Mouse (Mus musculus) left cerebral cortex, adult 18-20 months (tissue): ENCODE results near the gene Ube2g2. TPM values are rescaled to one million over a fixed set of nuclear protein-coding genes. Genes with fewer than 3 reads are reported as not detected.
"Not testable (repeated sequence)": the region's sequence is repeated elsewhere in the genome, so short reads cannot be mapped to it uniquely, and the experiment has no call there.

Experiments used
- DNase-seq, 2 experiments: peaks; one replicate each; pipeline ENCODE4 v3.0.0; 2021 to 2022; ENCODE audit warnings: low spot score in 2 of 2, mixed read lengths in 1 of 2
- total RNA-seq, 2 experiments: library from RNA; stranded (reverse); gene quantifications; 2 replicates each; pipeline ENCODE4 v1.2.3; 2021

The Ube2g2 gene
- total RNA-seq, 2 experiments from 2014 or later: 46.1 to 53.8 TPM

DNA sequence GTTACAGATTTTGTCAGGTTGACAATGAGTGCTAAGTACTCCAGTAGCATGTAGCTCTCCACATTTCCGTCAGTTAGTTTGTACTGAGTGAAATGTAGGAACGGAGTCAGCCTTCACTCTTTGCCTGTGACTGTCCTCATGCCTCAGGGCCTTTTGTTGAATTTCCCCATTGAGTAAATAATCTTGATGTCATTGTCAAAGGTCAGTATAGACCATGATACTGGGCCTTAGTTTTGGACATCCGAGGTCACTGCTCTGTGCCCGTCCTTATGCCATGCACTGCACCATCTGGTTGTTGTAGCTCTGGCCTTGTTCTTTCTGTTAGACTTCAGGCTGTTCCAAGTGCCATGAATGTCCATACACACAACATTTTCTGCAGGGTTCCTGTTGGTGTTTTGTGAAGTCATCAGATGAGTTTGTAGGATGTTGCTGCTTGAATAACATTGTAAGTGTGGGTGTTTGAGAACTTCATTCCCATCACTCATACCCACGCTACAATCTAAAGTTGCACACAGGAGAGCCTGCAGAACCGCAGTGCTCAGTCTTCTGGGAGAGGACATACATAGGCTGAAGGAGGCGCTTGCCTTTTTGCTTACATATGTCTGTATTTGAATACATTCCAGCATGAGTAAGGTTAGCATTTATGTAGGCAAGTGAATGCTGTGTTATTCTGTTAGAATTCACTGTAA, 14.3 kb downstream of the Ube2g2 start:
- DNase-seq: peak in 1 of 2 experiments; percentile 37

- no peak for DNase-seq
Measured at GRCm38 (mm10) chr10:77638956-77639355, 16.9 kb downstream of the Ube2g2 start.

GRCm38 (mm10) chr10:77643160-77643559, 21.1 kb downstream of the Ube2g2 start:
- DNase-seq: no peak

GRCm38 (mm10) chr10:77645571-77645970, 23.5 kb downstream of the Ube2g2 start:
- DNase-seq: no peak

GRCm38 (mm10) chr10:77647461-77647860, 25.4 kb downstream of the Ube2g2 start:
- no peak for DNase-seq

GRCm38 (mm10) chr10:77647901-77648300, 25.8 kb downstream of the Ube2g2 start:
- no peak for DNase-seq

GRCm38 (mm10) chr10:77652046-77652445, 30.0 kb downstream of the Ube2g2 start:
- DNase-seq: no peak

DNA sequence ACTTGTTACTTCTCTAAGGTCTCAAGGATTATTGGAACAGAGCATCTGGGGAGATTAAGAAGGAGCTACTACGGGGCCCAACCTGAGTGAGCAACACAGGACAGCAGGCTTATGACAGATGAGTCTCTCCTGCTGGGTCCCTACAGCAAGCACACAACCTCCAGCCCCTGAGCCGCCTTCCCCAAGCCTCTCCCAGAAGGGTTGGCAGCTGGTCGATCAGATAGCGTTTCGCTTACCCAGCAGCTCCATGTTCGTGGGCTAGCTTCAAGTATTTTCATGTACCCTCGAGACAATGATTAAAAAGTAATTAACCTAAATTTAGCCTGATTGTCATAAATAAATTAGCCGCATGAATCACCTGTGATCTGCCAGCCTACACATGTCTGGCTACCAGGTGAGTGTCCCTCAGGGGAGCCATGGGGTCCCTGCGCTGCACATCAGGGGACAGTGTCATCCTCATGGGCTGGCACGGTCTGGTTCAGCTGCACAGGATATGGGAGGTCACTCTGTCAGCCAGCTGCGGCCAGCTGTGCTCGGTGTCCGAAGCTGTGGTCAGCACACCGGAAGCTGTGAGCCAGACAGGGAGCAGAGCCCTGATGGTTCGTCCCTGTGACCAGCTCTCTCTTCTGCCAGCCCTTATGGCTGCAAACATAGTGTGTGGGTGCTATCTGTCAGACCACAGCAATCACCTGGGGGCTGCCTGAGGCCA, 36.4 kb downstream of the Ube2g2 start:
- no peak for DNase-seq

DNA sequence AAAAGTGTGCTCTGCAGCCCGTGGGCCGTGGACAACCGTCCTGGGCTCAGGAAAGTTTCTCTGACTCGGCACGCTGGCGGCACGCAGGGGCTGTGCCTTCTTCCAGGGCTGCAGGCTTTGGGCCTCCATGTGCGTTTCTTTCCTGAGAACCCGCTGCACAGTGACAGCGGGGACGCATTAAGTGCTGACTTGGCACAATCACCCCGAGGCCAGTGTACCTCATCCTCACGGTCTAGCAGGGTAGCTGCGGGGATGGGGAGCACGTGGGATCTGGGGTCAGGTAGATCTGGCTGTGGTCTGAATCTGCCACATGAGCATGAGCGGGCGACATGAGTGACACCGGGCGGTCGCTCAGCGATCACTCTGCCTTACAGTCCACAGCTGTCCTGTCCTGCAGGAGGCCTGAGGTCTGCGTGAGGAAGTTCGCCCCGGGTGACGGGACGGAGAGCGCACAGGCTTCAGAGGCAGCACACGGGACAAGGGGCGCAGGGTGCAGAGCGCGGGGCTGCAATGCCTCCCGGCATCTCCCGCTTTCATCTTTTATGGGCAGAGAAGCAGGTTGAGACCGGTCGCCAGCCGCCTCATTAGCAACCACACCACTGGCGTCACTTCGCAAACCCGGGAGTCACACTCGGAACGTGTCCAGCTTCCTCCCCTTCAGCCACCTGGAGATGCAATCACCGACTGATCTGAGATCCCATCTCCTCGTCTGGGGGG, 42.0 kb downstream of the Ube2g2 start:
- no peak for DNase-seq

- DNase-seq: no peak
Measured at GRCm38 (mm10) chr10:77666342-77666741, 44.3 kb downstream of the Ube2g2 start.

DNA sequence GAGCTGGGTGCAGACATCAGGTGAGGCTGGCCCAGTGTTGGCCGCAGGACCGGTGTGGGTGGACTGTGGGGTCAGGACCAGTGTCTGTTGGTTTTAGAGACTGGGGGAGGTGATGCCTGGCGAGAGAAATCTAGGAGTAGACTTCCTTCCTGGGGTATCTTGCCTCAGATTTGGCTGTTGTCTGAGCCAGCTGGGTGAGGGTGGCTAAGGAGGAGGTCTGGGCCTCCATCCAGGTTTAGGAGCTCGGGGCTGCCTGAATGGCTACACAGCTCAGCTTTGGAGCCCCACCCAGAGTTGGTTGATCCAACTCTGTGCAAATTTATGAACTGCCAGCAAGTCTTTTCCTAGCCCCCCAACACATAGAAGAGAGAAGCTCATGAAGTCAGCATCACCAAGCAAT, 45.3 kb downstream of the Ube2g2 start:
- peak; percentile 21 to 44 for DNase-seq

GRCm38 (mm10) chr10:77670710-77671109, 48.6 kb downstream of the Ube2g2 start:
- DNase-seq: no peak

DNA sequence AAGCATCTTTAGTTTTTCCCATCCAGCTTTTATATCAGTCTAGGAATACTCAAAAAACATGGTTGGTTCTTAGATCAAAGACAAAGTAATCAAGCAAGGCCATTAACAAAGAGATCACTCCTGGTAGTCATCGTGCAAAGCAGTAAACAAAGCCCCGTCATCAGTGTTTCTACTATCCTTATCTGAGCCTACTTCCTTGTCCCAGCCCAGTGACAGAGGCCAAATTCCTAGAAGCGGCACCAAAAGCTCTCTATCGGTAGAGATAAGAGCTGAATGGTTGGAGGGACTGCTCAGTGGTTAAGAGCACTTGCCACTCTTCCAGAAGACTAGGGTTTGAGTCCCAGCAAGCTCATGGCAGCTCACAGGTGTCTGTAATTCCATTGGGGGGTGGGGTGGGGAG, 49.4 kb downstream of the Ube2g2 start:
- no peak for DNase-seq

- no peak for DNase-seq
Measured at GRCm38 (mm10) chr10:77673765-77674164, 51.7 kb downstream of the Ube2g2 start.

DNA sequence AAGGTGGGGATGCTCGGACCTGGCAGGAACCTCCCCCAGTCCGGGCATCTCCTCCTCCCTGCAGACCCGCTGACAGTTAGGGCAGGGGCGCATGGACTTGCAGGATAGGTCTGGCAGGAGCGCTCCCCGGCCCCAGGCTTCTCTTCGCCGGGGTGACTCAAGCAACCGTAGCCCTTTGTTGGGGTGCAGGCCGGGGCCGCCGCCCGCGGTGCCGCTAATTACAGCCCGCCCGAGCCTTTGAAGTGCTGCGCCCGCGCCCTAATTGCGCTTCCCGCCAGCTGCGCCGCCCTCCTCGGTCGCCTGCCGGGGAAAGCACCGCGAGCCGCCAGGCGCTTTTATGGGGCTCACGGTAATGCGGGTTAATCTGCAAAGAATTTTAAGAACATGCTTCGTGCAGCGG, 55.5 kb downstream of the Ube2g2 start:
- no peak for DNase-seq

GRCm38 (mm10) chr10:77682994-77683393, 60.9 kb downstream of the Ube2g2 start:
- peak; percentile 14 to 39 for DNase-seq

GRCm38 (mm10) chr10:77684181-77684580, 62.1 kb downstream of the Ube2g2 start:
- DNase-seq: no peak

- no peak for DNase-seq
Measured at GRCm38 (mm10) chr10:77685895-77686664, 64.0 kb downstream of the Ube2g2 start, which contains the start of gene Tspear. TSS of gene Tspear (plus strand) at chr10:77686569.

- no peak for DNase-seq
Measured at GRCm38 (mm10) chr10:77687021-77687420, 64.9 kb downstream of the Ube2g2 start.

DNA sequence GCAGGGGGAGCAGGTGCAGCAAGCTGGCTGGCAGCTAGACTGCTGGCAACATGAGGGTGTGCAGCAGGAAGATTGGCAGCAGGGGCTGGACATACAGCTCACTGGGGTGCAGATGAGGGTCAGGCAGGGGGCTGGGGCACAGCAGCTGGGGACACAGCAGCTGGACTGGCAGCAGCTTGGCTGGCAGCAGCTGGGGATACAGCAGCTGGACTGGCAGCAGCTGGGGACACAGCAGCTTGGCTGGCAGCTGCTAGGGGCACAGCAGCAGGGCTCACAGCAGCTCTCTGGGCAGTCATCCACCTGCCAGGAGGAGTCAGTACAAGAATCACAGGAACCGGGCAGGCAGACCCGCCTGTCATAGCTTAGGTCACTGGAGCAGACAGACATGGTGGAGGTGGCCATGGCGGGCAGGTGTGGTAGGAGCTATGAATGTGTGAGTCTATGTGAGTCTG, 68.3 kb downstream of the Ube2g2 start, which contains the start of gene Gm19402:
Gene Gm19402, minus strand, starts transcription at position 402 of the 452 bp plus-strand sequence.
- not testable (repeated sequence) for DNase-seq
